Mouse (Mus musculus): ENCODE results near the gene Wnk1.
A peak's percentile ranks its signal among the peaks of the same experiment; 100 is the strongest.

Gene Wnk1

GRCm38 (mm10) chr6:120039668-120040556, 1.4 kb upstream of the Wnk1 start:
- DNase-seq, result peak; percentile 67 to 79

GRCm38 (mm10) chr6:120039256-120039563, 738 bp upstream of the Wnk1 start:
- DNase-seq, result peak; percentile 27 to 47

- peak in 1 of 2 experiments; percentile 84 for DNase-seq
Measured at GRCm38 (mm10) chr6:120037636-120038365, 671 bp downstream of the Wnk1 start.

- DNase-seq, result peak; percentile 58 to 66
Measured at GRCm38 (mm10) chr6:120037004-120037635, 1.4 kb downstream of the Wnk1 start.

- DNase-seq, result no peak
Measured at GRCm38 (mm10) chr6:120024577-120024976, 13.9 kb downstream of the Wnk1 start.

GRCm38 (mm10) chr6:120023746-120024145, 14.7 kb downstream of the Wnk1 start:
- DNase-seq, result no peak

GRCm38 (mm10) chr6:120022042-120022441, 16.4 kb downstream of the Wnk1 start:
- DNase-seq, result peak in 1 of 2 experiments; percentile 22

- DNase-seq, result no peak
Measured at GRCm38 (mm10) chr6:120019697-120020096, 18.8 kb downstream of the Wnk1 start.

- no peak for DNase-seq
Measured at GRCm38 (mm10) chr6:120013125-120013524, 25.3 kb downstream of the Wnk1 start.

- no peak for DNase-seq
Measured at GRCm38 (mm10) chr6:120011440-120011839, 27.0 kb downstream of the Wnk1 start.

- DNase-seq, result no peak
Measured at GRCm38 (mm10) chr6:120011001-120011400, 27.5 kb downstream of the Wnk1 start.

GRCm38 (mm10) chr6:120010535-120010934, 27.9 kb downstream of the Wnk1 start:
- no peak for DNase-seq

GRCm38 (mm10) chr6:120001718-120002117, 36.8 kb downstream of the Wnk1 start:
- no peak for DNase-seq

GRCm38 (mm10) chr6:119996480-119996879, 42.0 kb downstream of the Wnk1 start:
- DNase-seq, result no peak

- peak; percentile 38 to 60 for DNase-seq
Measured at GRCm38 (mm10) chr6:119924235-119925005, 114.1 kb downstream of the Wnk1 start.

GRCm38 (mm10) chr6:119922544-119922943, 115.9 kb downstream of the Wnk1 start:
- DNase-seq, result no peak

GRCm38 (mm10) chr6:119922136-119922535, 116.3 kb downstream of the Wnk1 start:
- DNase-seq, result no peak

- DNase-seq, result peak; percentile 79 to 83
Measured at GRCm38 (mm10) chr6:119918561-119919181, 119.8 kb downstream of the Wnk1 start.

GRCm38 (mm10) chr6:119915710-119916109, 122.8 kb downstream of the Wnk1 start:
- no peak for DNase-seq

- no peak for DNase-seq
Measured at GRCm38 (mm10) chr6:119912046-119912445, 126.4 kb downstream of the Wnk1 start.

GRCm38 (mm10) chr6:119905461-119905860, 133.0 kb downstream of the Wnk1 start:
- DNase-seq, result no peak
